Mouse (Mus musculus): Measurements from ENCODE around the gene Asic3. TPM values are rescaled to one million over a fixed set of nuclear protein-coding genes. Genes with fewer than 3 reads are reported as not detected.

The Asic3 gene
- total RNA-seq, 2 experiments from 2014 or later = 0.12 to 0.22 TPM

DNA sequence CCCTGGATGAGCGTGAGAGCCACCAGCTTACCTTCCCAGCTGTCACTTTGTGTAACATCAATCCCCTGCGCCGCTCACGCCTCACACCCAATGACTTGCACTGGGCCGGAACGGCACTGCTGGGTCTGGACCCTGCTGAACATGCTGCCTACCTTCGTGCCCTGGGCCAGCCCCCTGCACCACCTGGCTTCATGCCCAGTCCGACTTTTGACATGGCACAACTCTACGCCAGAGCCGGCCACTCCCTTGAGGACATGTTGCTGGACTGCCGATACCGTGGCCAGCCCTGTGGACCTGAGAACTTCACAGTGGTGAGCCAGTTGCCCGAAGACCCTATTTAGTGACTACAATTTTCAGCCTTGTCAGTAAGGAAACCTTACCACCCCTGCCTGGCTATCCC, 746 bp downstream of the Asic3 start:
- intact Hi-C loops (cut with DNase I) = no loop called here
- no peak for DNase-seq

DNA sequence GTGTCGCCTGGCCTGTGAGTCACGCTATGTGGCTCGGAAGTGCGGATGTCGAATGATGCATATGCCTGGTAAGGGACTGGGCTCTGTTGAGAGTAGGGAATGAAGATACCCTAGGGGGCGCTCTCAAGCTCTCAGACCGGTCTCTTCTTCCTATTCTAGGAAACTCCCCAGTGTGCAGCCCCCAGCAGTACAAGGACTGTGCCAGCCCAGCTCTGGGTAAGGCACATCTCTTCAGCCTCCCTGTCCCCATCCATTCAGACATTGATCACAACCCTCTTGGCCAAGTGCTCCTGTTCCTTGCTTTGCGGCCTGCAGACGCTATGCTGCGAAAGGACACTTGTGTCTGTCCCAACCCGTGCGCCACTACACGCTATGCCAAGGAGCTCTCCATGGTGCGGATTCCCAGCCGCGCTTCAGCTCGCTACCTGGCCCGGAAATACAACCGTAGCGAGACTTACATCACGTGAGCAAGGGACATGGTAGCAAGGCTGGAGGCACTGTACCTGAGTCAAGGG, 3.1 kb downstream of the Asic3 start:
- peak; percentile 76 to 84 for DNase-seq
- intact Hi-C loops (cut with DNase I) = loop anchor here (2.0 kb wide), 1 partner anchor 55 kb away; no protein-coding TSS in a partner anchor

DNA sequence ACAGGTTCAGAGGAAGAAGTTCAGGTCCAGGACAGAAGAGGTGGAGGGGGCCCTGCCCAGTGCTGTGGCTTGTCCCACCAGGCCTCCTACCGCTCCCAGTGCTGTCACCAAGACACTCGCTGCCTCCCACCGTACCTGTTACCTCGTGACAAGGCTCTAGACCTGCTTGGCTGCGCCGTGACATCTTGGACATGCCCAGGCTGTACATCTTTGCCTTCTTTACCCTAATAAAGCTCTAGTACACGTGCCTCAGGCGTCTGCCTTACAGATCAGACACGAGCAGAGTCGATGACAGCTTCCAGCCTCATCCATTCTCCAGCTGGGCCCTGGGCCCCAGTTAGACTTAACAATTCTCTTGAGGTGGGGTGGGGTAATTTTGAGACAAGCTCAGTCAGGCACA, 4.4 kb downstream of the Asic3 start:
- intact Hi-C loops (cut with DNase I) = loop anchor here (2.0 kb wide), 1 partner anchor 53 kb away; no protein-coding TSS in a partner anchor
- DNase-seq = no peak

DNA sequence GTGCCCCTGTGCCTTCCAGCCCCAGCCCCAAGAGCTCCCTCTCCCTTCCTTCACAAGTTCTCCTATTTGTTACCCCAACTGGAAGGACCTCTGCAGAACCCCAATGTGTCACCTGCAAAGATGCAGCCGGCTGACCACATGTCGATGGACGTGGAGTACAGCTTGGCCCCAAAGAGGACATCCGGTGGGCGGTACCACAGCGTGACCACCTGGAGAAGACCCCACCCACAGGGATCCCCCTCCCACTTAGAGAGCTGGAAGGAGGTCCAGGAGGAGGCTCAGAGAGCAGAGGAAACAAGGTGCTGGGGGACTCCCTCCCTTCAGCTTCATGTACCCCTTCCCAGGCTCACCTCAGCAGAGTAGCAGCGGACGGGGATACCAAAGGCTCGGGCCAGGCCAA, 7.2 kb downstream of the Asic3 start:
- no peak for DNase-seq
- intact Hi-C loops (cut with DNase I) = no loop called here

DNA sequence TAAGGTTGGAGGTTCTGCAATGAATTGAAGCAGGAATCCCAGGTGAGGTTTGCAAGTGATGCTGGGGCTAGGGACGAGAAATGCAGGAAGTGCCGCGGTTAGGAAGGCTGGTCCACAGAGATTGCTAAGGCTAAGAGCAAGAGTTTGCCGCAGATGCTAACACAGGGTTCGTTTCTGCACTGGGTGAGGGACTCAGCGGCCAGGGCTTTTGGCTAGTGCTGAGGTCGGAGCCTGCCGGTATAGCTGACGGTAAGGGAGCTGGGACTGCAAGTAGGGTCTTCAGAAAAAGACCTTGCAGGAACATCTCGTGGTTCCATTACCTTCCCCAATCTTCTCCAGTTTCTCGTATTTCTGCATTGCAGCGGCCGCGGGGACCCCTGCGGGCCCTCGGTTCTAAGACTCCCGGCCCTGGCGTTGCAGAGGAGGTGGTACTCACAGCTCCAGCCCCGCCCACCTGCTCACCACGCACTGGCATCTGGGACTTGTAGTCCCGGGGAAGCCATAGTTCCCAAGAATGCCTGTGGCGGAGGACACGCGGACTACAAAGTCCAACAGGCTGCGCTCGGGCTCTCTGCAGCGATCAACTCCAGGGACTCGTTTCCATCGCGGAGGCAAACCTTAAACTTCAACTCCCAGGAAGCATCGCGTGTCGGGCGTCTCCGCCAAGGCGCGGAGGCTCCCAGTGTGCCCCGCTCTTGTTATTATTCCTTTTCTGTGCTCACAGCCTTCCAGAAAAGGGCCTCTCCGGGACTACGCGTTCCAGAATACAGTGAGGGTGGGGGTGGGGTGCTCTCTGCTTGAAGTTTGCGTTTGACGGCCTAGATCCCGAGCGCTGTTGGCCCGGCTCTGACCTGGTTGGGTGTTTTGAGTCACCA, 10.2 kb downstream of the Asic3 start, which contains the start of the genes Cdk5 and Slc4a2:
TSS of gene Cdk5 (minus strand) at position 402 of the 875 bp plus-strand sequence.
TSS of gene Slc4a2 (plus strand) at position 709 of the 875 bp plus-strand sequence.
- intact Hi-C loops (cut with DNase I) = loop anchor here (2.0 kb wide), 2 partner anchors 29 kb away; partner anchors contain the start of gene Agap3
- peak; percentile 99 for DNase-seq

DNA sequence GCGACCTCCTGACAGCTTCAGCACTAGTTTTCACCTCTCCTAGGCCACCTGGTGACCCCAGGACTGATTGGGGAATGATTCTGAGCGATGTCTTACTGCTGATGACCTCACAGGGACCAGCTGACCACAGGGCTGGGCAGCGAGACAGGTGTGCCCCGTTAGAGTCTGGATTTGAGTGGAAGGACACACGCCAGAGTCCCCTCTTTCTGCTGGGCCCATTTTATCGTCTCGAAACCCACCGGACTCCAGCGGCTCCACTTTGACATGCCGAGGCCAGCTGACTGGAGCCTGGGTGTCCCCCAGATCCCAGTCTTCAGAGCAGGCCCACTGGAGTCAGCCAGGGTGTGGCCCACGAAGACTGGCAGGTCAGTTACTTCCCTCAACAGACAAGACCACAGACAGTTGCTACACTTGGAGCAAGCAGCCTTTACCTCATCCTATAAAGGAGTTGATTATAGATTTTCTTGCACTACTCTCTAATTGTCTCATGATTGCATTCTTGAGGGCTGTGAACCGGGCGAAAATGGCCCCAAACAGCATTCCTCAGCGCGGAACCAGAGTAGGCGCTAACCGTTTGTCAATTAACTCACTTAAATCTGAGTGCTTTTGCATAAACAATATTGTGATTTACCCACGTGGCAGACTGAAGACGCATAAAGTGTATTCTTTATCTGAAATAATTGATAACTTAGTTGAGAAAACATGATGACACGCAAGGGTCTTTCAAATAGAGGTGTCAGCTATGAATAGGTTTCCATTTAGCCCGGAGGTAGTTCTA, 11.0 kb downstream of the Asic3 start:
- intact Hi-C loops (cut with DNase I) = loop anchor here (2.0 kb wide), 1 partner anchor 29 kb away; the partner anchor contains the start of gene Agap3
- DNase-seq = no peak

GRCm38 (mm10) chr5:24424861-24425411, 11.7 kb downstream of the Asic3 start:
- DNase-seq = peak; percentile 89 to 90
- intact Hi-C loops (cut with DNase I) = loop anchor here (2.0 kb wide), 1 partner anchor 28 kb away; the partner anchor contains the start of gene Agap3

GRCm38 (mm10) chr5:24425421-24426036, 12.3 kb downstream of the Asic3 start:
- intact Hi-C loops (cut with DNase I) = loop anchor here (2.0 kb wide), 3 partner anchors 19 to 45 kb away; partner anchors contain the start of genes Agap3 and Fastk
- no peak for DNase-seq

GRCm38 (mm10) chr5:24426037-24426432, 12.8 kb downstream of the Asic3 start:
- intact Hi-C loops (cut with DNase I) = loop anchor here (2.0 kb wide), 2 partner anchors 19 to 45 kb away; partner anchors contain the start of gene Fastk
- no peak for DNase-seq

DNA sequence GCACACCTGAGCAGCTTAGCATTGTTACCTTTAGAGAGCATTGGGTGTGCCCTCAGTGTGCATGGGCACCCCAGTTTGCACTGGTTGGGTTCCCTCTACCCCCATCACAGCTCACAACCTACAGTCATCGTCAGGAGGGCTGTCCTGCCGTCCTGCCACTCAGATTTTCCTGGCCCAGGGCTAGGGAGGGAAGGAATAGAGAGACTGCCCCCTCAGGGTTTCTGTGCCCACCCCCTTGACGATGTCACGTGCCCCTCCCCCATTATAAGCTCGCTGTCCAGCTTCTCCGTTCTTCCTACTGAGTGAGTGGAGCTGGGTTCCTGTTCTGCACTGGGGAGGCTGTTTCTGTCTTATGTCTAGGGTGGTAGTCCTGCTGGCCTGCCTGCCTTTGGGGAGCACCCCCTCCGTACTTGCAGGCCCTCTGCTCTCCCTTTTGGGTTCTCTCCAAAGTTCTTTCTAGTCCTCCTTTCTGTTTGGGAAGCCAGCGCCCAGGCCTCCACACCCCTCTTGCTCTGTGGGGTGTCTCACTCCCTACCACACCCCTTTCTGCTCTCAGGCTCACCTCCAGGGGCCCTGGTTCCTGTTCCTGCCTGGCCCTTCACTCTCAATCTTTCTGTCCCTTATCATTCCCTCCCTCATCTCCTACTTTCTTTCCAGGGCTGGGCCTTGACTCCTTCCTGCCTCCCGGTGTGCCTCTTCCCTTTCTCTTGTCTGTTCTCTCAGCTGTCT, 13.5 kb downstream of the Asic3 start:
- intact Hi-C loops (cut with DNase I) = loop anchor here (2.0 kb wide), 2 partner anchors 18 to 44 kb away; partner anchors contain the start of gene Fastk
- no peak for DNase-seq

DNA sequence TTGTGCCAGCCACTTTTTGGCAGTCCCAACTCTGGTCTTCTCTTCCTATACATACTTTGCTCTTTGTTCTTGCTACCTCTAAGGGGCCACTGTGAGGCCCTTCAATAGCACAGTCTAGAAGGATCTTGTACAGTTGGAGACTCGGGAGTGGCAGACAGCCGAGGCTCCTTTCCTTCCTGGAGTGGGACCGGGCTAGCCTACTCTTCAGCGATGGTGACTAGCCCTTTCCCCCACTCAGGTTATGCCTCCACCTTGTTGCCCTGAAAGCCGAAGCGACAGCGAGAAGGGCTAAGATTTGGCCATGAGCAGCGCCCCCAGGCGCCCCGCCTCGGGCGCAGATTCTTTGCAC, 14.1 kb downstream of the Asic3 start:
- intact Hi-C loops (cut with DNase I) = loop anchor here (2.0 kb wide), 2 partner anchors 18 to 44 kb away; partner anchors contain the start of gene Fastk
- no peak for DNase-seq

- intact Hi-C loops (cut with DNase I) = loop anchor here (2.0 kb wide), 2 partner anchors 17 to 43 kb away; partner anchors contain the start of gene Fastk
Observed at GRCm38 (mm10) chr5:24427981-24428402, 14.8 kb downstream of the Asic3 start.

DNA sequence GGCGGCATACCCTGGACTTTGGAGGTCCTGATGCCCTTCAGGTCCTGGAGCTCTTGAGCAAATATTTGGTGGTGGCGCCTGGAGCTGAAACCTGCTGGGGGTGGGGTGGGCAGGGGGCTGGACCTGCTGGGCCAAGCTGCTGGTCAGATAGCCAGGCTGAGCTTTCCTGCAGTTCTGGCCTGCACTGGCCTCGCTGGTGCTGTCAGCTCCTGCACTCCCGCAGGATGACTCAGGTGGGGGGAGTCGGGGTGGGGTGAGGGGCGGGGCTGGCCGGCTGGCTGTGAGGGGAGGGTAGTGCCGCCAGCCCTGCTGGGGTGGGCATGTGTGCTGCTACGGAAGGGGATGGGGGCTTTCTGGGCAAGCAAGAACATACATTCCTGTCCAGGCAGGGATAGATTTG, 15.4 kb downstream of the Asic3 start:
- intact Hi-C loops (cut with DNase I) = no loop called here
- no peak for DNase-seq

More at GRCm38 (mm10) chr5:24427981-24428402, 14.8 kb downstream of the Asic3 start:
- no peak for DNase-seq

DNA sequence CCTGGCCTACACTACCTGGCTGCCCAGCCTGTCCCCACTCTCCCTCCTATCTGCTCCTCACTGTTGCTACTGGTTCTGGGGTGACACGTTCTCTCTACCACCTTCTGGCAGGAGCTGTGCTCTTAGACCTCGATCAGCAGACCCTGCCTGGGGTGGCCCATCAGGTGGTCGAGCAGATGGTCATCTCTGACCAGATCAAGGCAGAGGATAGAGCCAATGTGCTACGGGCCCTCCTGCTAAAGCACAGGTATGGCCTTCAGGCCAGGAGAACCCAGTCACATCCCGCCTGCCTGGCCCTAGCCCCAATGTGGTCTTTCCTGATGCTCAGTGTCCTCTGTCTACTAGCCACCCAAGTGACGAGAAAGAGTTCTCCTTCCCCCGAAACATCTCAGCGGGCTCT, 20.8 kb downstream of the Asic3 start:
- no peak for DNase-seq
- intact Hi-C loops (cut with DNase I) = no loop called here

- intact Hi-C loops (cut with DNase I) = no loop called here
- no peak for DNase-seq
Observed at GRCm38 (mm10) chr5:24441187-24441586, 28.0 kb downstream of the Asic3 start.

- intact Hi-C loops (cut with DNase I) = no loop called here
Observed at GRCm38 (mm10) chr5:24442029-24442428, 28.8 kb downstream of the Asic3 start.

DNA sequence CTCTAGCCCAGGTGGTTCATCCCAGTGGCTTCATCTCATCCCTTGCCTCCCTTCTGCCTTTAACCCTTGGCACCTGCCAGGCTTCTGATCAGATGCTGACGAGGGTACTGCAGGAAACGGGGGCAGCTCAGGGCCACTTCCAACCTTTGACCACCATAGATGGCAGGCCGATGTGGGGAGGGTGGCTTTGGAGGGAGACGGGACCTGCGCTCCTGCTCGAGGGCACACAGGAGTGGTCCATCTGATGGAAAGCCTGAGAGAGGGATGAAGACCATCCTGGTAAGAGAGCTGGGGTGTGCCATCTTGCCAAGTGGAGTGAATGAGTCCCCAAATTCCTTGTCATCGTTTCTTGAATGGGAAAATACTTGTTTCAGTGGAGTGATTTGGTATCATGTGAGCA, 30.0 kb downstream of the Asic3 start:
- DNase-seq = no peak
- intact Hi-C loops (cut with DNase I) = no loop called here

More at GRCm38 (mm10) chr5:24442029-24442428, 28.8 kb downstream of the Asic3 start:
- no peak for DNase-seq

- intact Hi-C loops (cut with DNase I) = loop anchor here (2.0 kb wide), 1 partner anchor 17 kb away; no protein-coding TSS in a partner anchor
- DNase-seq = no peak
Observed at GRCm38 (mm10) chr5:24443927-24444326, 30.7 kb downstream of the Asic3 start.
